Mouse (Mus musculus) small intestine, adult 2 months (tissue): Measurements from ENCODE around the gene Robo2. TPM values are rescaled to one million over a fixed set of nuclear protein-coding genes. Genes with fewer than 3 reads are reported as not detected.

Source experiments
- H3K27ac ChIP-seq: fragments of 200-500 bp; 2 replicates; pipeline ENCODE4 v1.5.1; 2012; ENCODE audit warnings: low read depth, low read length, control low read depth, inconsistent platforms; ENCODE audit not compliant: insufficient read depth
- H3K27me3 ChIP-seq: fragments of 200-500 bp; 2 replicates; pipeline ENCODE4 v1.6.1; 2012; ENCODE audit warnings: mild to moderate bottlenecking, moderate library complexity, low read length, inconsistent platforms; ENCODE audit not compliant: control insufficient read depth, insufficient read depth
- H3K36me3 ChIP-seq: fragments of 200-500 bp; 2 replicates; pipeline ENCODE4 v1.6.1; 2012; ENCODE audit warnings: mild to moderate bottlenecking, low read length, control low read depth, inconsistent platforms; ENCODE audit not compliant: control insufficient read depth, insufficient read depth
- H3K4me1 ChIP-seq: fragments of 200-500 bp; 2 replicates; pipeline ENCODE4 v1.6.1; 2012; ENCODE audit warnings: low read length, inconsistent platforms, mixed read lengths; ENCODE audit not compliant: control insufficient read depth, insufficient read depth, insufficient read length
- H3K4me3 ChIP-seq: fragments of 200-500 bp; 2 replicates; pipeline ENCODE4 v1.5.1; 2012; ENCODE audit warnings: low read depth, mild to moderate bottlenecking, control low read depth, inconsistent platforms, low read length, moderate library complexity
- CTCF ChIP-seq: fragments of 200-500 bp; IDR thresholded peaks from 2 replicates; pipeline ENCODE4 v1.5.1; 2012; ENCODE audit warnings: low read depth, mild to moderate bottlenecking, control low read depth, inconsistent platforms, low read length, moderate library complexity, mixed read lengths; ENCODE audit not compliant: insufficient replicate concordance, insufficient read length; ENCODE audit errors: extremely low read depth
- POLR2A ChIP-seq: fragments of 200-500 bp; IDR thresholded peaks from 2 replicates; pipeline ENCODE4 v1.6.1; 2012; ENCODE audit warnings: low read depth, mild to moderate bottlenecking, control low read depth, inconsistent platforms, low read length, moderate library complexity
- WGBS: fragments of 180-500 bp; shearing (Covaris S2); methylation state at CpG from one replicate; pipeline ENCODE4 v1.1.7; 2018; 5-methylcytosine and 5-hydroxymethylcytosine counted together
- polyA plus RNA-seq: library from polyadenylated mRNA; depleted of rRNA; stranded (reverse); fragments of >200 nt; gene quantifications from 2 replicates; pipeline ENCODE4 v1.2.3, GENCODE M21; 2012

The Robo2 gene
- polyA plus RNA-seq, 1 experiment = 1.9 TPM

DNA sequence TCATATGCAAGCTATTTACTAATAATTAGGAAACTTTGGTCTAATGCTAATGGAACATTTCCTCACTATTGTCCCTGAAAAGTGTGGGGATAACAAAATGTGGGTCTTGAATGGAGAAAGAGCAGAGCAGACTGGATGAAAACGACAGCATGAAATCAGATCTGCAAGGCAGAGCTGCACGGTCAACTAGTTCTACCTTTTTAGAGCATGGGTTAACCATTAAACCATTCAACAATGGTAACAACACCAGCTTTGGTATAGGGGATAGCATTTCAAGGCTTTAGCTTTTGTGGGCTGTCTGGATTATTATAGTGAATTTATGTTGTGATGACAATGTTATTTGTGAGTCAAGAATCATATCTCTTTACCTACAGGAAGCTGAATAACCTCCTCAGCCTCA is 8.7 kb upstream of the Robo2 start:
- 35% methylated on average over 2 of the region's 2 CpGs for WGBS
- H3K4me3 ChIP-seq = no peak overlapping the region
- TF ChIP-seq CTCF = no peak
- TF ChIP-seq POLR2A = no peak
- no peak overlapping the region for H3K27ac ChIP-seq
- H3K36me3 ChIP-seq = no peaks in the 10 kb centered on the region
- H3K4me1 ChIP-seq = no peaks in the 10 kb centered on the region
- no peaks in the 10 kb centered on the region for H3K27me3 ChIP-seq

DNA sequence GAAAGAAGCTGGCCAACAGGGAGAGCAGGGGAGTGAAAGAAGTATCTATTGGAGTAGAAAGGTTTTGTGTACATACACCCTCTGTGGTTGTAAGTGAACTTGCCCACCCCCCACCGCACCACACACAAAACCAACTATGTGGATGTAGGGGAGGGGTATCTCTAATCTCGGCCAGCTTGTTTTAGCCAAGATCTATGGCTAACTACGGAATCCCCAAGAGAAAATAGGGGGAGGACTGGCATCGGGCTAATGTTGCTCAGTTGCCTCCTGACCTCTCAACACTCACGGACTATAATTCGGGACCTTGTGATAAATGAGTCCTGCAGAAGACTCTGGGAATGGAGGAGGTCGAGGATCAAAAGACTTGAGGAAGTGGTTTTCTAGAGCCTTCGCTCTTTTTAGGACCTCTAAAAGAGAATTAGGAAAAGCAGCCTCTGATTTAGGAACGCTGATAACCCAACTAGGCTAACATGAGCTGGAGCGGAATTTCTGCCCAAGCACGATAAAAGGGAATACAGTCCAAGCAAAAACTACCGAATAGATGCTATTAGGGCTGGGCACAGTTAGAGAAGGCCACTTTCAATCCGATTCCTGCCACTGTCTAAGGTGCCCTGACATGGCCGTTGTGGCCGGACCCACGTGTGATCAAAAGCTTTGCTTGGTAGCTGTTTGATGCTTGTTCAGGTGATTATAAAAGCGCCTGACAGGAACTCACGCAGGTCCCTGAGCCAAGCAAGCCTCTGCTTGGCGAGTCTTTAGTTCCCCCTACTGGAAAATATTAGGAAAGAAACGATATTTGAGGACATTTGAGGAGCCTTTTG is 1.1 kb upstream of the Robo2 start:
- Histone ChIP-seq H3K4me1 (no peaks in the 10 kb centered on the region), H3K27me3 (no peaks in the 10 kb centered on the region; the same call in 1 of the 2 replicates), H3K4me3 (peak overlapping the region; percentile 28; the same call in 1 of the 2 replicates), H3K36me3 (no peaks in the 10 kb centered on the region), H3K27ac (no peak overlapping the region)
- TF ChIP-seq CTCF = peak; percentile 28; the same call in 1 of the 2 replicates
- no peak for TF ChIP-seq POLR2A
- WGBS = 3% methylated on average over 20 of the region's 20 CpGs

DNA sequence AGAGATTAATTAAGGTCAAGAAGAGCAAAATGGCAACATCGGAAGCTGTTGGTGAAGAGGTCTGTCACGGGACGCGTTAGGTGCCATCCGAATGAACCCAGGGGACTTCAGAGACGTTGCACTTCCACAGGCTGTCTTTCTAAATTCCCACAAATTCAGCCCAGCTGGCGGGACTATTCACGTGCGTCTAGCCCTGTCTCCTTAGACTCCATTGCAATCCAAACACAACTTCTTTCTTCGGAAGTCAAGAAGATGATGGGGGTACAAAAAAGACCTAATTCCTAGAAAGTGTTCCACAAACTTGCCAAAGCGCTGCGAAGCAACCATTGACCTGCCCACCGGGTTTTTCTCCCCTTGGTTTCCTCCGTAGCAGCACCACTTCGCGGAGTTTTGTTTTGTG is 604 bp downstream of the Robo2 start:
- Histone ChIP-seq H3K27me3 (no peaks in the 10 kb centered on the region; the same call in 1 of the 2 replicates), H3K4me3 (peak overlapping the region; percentile 51), H3K4me1 (no peaks in the 10 kb centered on the region), H3K27ac (no peak overlapping the region), H3K36me3 (no peaks in the 10 kb centered on the region)
- TF ChIP-seq CTCF (no peak), POLR2A (no peak)
- 7% methylated on average over 16 of the region's 16 CpGs for WGBS

DNA sequence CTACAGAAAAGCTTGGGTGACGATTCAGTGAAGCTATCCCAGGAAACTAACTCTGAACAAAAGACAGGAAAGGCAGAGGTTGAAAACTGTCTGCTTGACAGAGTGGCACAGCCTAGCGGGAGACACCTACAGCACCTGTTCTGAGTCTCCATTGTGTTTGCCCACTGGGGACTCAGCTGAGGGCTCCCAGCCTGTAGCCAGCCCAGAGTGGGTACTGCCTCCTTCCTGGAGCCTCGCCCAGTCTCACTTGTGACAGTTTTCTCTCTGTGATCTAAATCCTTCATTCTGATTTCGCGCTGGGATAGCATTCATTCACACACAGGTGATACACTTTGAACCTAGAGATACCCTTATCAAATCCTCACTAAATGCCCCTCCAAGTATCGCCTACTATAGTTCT is 1.5 kb downstream of the Robo2 start:
- 20% methylated on average over 6 of the region's 6 CpGs for WGBS
- no peak for TF ChIP-seq CTCF
- TF ChIP-seq POLR2A = no peak
- H3K4me3 ChIP-seq = peak overlapping the region; percentile 25

DNA sequence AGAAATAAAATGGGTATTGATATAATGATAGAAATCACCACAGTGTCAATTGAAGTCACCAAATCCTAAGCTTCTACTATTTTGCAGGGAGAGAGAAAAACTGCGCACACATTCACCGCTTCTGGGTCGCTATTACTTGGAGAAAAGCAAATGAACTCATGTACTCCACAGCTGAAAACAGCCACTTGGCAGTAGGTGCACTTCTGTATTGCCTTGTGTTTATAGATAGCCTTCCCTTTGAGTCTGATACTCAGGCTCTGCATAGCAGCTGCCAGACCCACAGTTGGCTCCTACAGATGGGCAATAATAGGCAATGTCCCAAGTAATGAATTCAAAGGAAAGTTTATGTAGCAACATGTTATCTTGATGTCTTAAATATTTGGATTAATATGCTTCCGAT is 2.1 kb downstream of the Robo2 start:
- TF ChIP-seq CTCF (no peak), POLR2A (no peak)
- WGBS = 54% methylated on average over 4 of the region's 4 CpGs

More for the DNA sequence above, 1.5 kb downstream of the Robo2 start:
- H3K27me3 ChIP-seq = no peaks in the 10 kb centered on the region; the same call in 1 of the 2 replicates
- H3K27ac ChIP-seq = no peak overlapping the region
- H3K4me1 ChIP-seq = no peaks in the 10 kb centered on the region
- H3K36me3 ChIP-seq = no peaks in the 10 kb centered on the region

DNA sequence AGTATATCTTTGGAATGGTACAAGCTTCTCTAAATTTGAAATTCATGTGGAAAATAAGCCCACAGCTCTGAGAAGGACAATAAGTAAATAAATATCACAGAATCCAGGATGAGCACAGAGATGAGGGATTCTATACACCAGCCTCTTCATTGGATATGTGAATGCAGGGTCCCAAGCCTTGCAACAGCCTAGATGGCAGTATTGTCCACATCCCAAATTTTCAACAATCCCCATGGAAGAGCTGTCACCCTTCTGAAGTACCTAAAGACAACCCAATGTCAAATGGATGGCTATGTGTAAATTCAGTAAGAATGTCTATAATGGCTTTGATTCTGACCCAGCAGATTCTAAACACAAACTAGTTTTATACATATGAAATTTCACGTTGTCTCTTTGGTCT is 3.1 kb downstream of the Robo2 start:
- 54% methylated on average over 1 of the region's 1 CpGs for WGBS
- H3K36me3 ChIP-seq = no peaks in the 10 kb centered on the region
- no peaks in the 10 kb centered on the region; the same call in 1 of the 2 replicates for H3K27me3 ChIP-seq
- TF ChIP-seq CTCF (no peak), POLR2A (no peak)
- no peak overlapping the region for H3K27ac ChIP-seq
- no peaks in the 10 kb centered on the region for H3K4me1 ChIP-seq
- no peak overlapping the region for H3K4me3 ChIP-seq

More for the DNA sequence above, 2.1 kb downstream of the Robo2 start:
- Histone ChIP-seq H3K4me1 (no peaks in the 10 kb centered on the region), H3K36me3 (no peaks in the 10 kb centered on the region), H3K4me3 (no peak overlapping the region), H3K27me3 (no peaks in the 10 kb centered on the region; the same call in 1 of the 2 replicates), H3K27ac (no peak overlapping the region)

DNA sequence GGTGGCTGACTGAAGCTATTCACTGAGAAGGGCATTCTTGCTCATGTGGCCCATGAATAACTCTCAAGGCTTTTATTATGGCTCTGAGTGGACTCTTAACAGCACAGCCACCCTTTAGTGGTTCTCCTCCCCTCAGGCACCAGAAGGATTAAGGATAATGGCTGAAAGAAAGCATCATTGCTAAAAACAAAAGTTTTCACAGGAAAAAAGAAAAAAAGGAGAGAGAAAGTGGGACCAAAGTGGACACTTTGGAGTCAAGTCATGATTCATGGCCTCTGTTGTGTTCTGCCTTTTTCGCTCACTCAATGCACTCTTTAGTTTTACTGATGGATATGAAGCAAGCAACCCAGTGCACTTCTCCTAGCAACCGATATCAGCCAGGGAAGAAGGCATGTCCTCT is 14.3 kb downstream of the Robo2 start:
- no peak for TF ChIP-seq POLR2A
- no peak for TF ChIP-seq CTCF
- Histone ChIP-seq H3K27me3 (no peaks in the 10 kb centered on the region), H3K36me3 (no peaks in the 10 kb centered on the region), H3K4me1 (no peaks in the 10 kb centered on the region), H3K27ac (no peak overlapping the region), H3K4me3 (no peak overlapping the region)
- 81% methylated on average over 2 of the region's 2 CpGs for WGBS
